Mouse (Mus musculus): ENCODE measurements at regions not wholly inside any gene's neighbourhood (a gene's known extent, or its start where the extent isn't known, plus 50 kb on each side); places are given as distances from the start of the nearest gene placed in this dataset.
A peak's percentile ranks its signal among the peaks of the same experiment; 100 is the strongest.

DNA sequence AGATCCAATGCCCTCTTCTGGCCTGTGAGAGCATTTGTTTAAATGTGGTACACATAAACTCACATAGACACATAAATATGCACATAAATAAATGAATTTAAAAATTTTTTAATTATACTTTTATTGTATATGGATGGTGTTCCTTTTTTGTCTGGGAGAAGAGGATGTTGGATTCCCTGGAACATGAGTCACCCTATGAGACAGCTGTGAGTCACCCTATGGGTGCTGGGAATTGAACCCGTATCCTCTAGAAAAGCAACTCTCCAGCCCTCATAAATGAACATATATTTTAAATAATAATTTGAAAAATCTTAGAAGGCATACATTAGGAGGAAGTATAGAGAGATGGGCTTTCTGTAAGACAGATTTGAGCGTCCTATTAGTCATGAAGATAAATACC lies 76.1 kb upstream of the Dynlt3 start:
- Histone ChIP-seq H3K36me3 (no peaks in the 10 kb centered on the region), H3K9ac (replicated peaks) (no peak overlapping the region), H3K9me3 (no peaks in the 10 kb centered on the region), H3K4me1 (replicated peaks) (no peaks in the 10 kb centered on the region), H3K27me3 (no peaks in the 10 kb centered on the region), H3K27ac (no peak overlapping the region), H3K4me2 (no peak overlapping the region), H3K4me3 (replicated peaks) (no peak overlapping the region)
- no peak for ATAC-seq (ENCODE audit: insufficient number of reproducible peaks, insufficient read depth, low FRiP score, low TSS enrichment, low read depth)
- 87% methylated on average over 2 of the region's 2 CpGs for WGBS

DNA sequence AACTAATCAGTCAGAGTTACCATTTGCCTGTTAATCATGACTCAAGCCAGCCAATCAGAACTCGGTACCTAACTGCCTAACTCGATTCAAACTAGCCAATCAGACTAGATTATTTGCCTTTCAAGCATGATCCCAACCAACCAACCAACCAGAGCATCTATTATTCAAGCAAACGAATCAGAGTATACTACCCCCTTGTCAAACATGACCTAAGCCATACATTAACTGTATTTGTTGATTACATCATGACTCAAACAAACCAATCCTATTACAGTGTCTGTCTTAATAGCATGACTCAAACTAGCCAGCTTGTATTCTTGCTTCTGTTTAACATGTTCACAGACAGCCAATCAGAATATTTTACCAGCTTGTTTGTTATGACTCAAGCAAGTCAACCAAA lies 79.7 kb upstream of the Dynlt3 start:
- no peak overlapping the region for H3K27ac ChIP-seq
- no peak overlapping the region for H3K4me3 ChIP-seq (replicated peaks)

DNA sequence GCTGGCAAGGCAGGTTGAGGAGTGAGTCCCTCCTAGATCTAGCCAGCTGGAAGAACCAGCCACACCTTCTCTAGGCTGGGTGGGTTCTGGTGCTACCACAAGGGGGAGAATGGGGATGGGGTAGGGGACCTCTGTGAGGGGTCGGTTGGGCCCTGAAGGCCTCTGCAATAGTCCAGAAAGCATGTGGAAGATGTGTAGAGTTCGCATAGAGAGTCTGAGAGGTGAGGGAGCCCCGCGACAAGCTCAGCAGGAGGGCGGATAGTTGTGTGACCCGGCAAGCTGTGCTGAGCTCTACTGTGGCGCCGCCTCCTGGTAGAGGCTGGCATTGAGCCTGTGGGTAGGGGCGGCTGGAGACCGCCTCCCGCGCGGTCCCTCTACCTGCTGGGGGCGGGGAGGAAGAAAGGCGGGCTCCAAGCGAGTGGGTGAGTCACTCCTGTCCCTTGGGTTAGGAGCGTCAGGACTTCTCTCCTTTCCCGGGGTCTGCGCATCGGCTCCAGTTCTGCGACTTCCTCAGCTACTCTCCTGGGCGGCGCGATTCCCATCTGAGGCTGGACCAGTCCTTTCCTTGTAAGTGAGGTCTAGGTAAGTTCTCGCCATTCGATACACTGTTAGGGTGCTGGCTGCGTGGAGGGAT lies 84.6 kb upstream of the Dynlt3 start:
- 18% methylated on average over 26 of the region's 27 CpGs for WGBS
- Histone ChIP-seq H3K9ac (replicated peaks) (no peak overlapping the region), H3K27me3 (no peaks in the 10 kb centered on the region; the same call in 1 of the 2 replicates), H3K4me1 (replicated peaks) (no peaks in the 10 kb centered on the region), H3K27ac (no peak overlapping the region), H3K4me2 (peak overlapping the region; percentile 53), H3K9me3 (no peaks in the 10 kb centered on the region), H3K36me3 (no peaks in the 10 kb centered on the region), H3K4me3 (replicated peaks) (peak overlapping the region; percentile 31)
- peak; percentile 59; the same call in 1 of the 2 replicates for ATAC-seq (ENCODE audit: insufficient number of reproducible peaks, insufficient read depth, low FRiP score, low TSS enrichment, low read depth)

More for the DNA sequence above, 79.7 kb upstream of the Dynlt3 start:
- Histone ChIP-seq H3K36me3 (no peaks in the 10 kb centered on the region), H3K4me1 (replicated peaks) (no peaks in the 10 kb centered on the region), H3K27me3 (no peaks in the 10 kb centered on the region; the same call in 1 of the 2 replicates), H3K9ac (replicated peaks) (no peak overlapping the region), H3K9me3 (no peaks in the 10 kb centered on the region), H3K4me2 (no peak overlapping the region)
- no peak for ATAC-seq (ENCODE audit: insufficient number of reproducible peaks, insufficient read depth, low FRiP score, low TSS enrichment, low read depth)
- 72% methylated on average over 3 of the region's 3 CpGs for WGBS

DNA sequence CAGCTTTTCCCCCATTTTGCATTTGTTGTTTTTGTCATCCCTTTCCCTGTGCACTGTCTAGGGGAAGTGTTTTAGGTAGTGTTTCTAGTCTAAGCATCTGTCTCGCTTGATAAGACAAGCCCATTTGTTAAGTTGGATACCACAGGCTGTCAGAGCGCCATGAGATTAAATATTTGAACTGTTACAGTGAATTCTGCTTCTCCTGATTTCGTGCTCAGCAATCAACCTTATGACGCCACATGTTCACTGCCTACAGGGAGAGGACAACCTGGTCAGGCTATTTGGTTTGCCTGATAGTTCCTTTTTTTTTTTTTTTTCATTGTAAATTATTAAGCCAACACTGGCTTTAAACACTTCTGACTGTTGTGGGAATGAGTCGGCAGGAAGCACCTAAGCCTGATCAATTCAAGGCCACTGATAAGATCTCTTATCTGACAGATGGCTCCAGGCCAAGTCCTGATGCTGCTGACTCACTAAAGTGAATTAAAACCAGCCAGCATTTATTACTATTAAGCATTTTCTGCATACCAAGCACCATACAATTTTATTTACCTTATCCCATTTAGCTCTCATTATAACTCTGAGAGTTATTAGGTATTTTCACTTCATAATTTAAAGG lies 90.3 kb upstream of the Dynlt3 start:
- Histone ChIP-seq H3K4me1 (replicated peaks) (no peaks in the 10 kb centered on the region), H3K4me2 (no peak overlapping the region), H3K27ac (no peak overlapping the region), H3K4me3 (replicated peaks) (no peak overlapping the region), H3K36me3 (no peaks in the 10 kb centered on the region), H3K9me3 (no peaks in the 10 kb centered on the region), H3K9ac (replicated peaks) (no peak overlapping the region), H3K27me3 (no peaks in the 10 kb centered on the region)
- no peak for ATAC-seq (ENCODE audit: insufficient number of reproducible peaks, insufficient read depth, low FRiP score, low TSS enrichment, low read depth)
- 75% methylated on average over 5 of the region's 5 CpGs for WGBS

DNA sequence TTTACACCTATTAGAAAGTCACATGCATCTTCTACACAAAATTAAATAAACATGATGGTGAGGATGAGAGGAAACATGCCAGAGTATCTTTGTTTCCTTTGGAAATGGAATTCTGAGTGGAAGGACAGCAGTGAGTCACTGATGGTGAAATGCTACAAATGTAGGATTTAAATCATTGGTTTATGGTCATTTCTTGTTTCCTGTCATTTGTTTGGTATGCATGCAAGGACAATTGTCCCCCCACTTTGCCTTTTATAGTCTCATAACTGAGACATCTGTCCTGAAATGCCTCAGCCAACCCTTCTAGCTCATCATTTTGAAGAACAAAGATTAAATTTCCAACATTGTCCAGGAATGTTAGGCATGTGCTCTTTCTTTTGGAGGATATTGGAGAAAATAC lies 77.2 kb upstream of the Hypm start:
- Histone ChIP-seq H3K36me3 (no peaks in the 10 kb centered on the region), H3K4me2 (no peak overlapping the region), H3K4me1 (replicated peaks) (no peaks in the 10 kb centered on the region), H3K9ac (replicated peaks) (no peak overlapping the region), H3K4me3 (replicated peaks) (no peak overlapping the region), H3K27me3 (no peaks in the 10 kb centered on the region), H3K27ac (no peak overlapping the region), H3K9me3 (no peaks in the 10 kb centered on the region)
- no peak for ATAC-seq (ENCODE audit: insufficient number of reproducible peaks, insufficient read depth, low FRiP score, low TSS enrichment, low read depth)

DNA sequence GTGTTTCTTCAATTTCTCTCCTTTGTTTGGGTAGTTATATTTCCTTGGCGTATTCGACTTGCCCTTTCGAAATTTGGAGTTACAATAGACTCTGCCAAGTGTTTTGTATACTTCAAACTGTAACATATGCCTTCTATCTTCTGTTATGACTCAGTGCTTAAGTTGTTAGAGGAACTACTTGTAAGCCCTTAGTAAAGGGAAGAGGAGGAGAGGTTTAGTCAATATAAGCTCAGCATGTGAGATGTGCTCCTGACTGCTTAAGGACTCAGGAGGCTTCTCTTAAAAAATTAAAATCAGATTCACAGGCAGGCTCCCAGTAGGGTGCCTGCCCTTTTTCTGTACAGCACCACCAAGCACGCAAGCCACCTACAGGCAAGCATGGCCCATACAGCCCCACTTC lies 69.2 kb upstream of the Hypm start:
- H3K9ac ChIP-seq (replicated peaks), result no peak overlapping the region
- H3K27ac ChIP-seq, result no peak overlapping the region
- H3K27me3 ChIP-seq, result no peaks in the 10 kb centered on the region
- H3K4me2 ChIP-seq, result no peak overlapping the region
- H3K9me3 ChIP-seq, result no peaks in the 10 kb centered on the region
- 88% methylated on average over 4 of the region's 4 CpGs for WGBS
- ATAC-seq (ENCODE audit: insufficient number of reproducible peaks, insufficient read depth, low FRiP score, low TSS enrichment, low read depth), result no peak
- no peak overlapping the region for H3K4me3 ChIP-seq (replicated peaks)
- no peaks in the 10 kb centered on the region for H3K4me1 ChIP-seq (replicated peaks)
- no peaks in the 10 kb centered on the region for H3K36me3 ChIP-seq

DNA sequence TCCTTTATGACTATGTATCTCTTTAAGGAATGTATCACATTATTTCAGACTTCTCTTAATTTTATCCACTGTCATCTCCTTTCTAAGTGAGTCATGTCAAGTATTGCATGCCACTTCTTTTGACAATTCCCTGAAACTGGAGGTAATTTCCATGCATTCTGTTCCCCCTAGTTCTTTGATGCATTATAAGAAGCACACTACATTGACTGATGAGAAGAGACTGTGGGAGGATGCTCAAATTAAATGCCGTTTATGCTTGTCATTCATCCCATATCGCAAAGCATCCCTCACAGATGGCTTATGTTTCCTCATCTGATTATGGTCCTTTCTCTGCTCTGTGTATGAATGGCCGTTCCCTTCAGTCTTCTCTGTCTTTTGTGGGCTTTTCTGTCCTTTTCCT lies 57.2 kb upstream of the Hypm start:
- H3K27me3 ChIP-seq, result no peaks in the 10 kb centered on the region
- H3K27ac ChIP-seq, result no peak overlapping the region
- H3K9ac ChIP-seq (replicated peaks), result no peak overlapping the region
- H3K36me3 ChIP-seq, result no peaks in the 10 kb centered on the region
- no peaks in the 10 kb centered on the region for H3K4me1 ChIP-seq (replicated peaks)
- no peak overlapping the region for H3K4me2 ChIP-seq
- no peak overlapping the region for H3K4me3 ChIP-seq (replicated peaks)
- ATAC-seq (ENCODE audit: insufficient number of reproducible peaks, insufficient read depth, low FRiP score, low TSS enrichment, low read depth), result no peak
- 88% methylated on average over 3 of the region's 3 CpGs for WGBS
- H3K9me3 ChIP-seq, result no peaks in the 10 kb centered on the region

Data from limb, embryonic 12.5 days (tissue).